Mouse (Mus musculus) v-Abl transformed pro-B cells (cell line): Measurements from ENCODE around the gene Stk33.

Experiments used
- in situ Hi-C, 2 experiments: fragments of 400-800 bp; cut with MboI; formaldehyde crosslinking; loops; one replicate each; pipeline ENCODE4 v1.15.1; 2025; ENCODE audit not compliant: unreplicated experiment in 2 of 2

The Stk33 gene

DNA sequence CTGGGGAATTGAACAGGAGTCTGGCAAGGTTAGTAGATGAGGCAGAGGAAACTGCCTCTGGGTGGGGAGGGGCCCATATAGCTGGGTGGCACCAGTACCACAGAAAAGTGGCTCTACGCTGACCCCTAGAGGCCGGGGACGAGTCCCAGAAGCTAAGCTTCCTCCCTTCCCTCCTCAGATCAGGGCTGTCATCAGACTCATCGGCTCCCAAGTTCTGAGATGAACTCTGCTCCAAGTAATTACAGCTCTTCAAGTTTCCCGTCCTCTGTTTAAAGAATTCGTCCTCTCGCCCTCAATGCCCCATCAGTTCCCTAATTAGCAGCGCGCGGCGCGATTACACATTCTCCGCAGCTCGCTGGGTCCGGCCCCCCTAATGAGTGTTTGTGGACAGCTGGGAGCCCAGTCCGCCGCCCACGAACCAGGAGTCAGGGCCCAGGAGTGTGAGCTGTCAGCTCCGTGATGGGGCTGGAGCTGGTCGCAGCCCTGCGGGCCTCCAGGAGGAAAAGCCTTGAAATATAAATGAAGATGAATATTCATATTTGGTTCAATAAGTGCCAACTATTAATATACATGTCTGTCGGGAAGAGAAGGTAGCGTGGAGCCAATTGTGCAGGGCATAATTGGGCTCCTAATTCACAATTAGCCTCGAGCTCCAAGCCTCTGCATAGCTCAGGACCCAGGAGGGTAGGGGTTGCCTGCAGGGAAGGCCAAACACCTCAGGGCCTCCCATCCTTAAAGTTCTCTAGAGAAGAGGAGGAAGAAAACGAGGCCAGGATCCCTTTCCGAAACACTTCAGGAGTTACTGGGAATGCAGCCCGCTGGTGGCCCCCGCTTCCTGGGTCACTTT is 183.2 kb downstream of the Stk33 start:
- in situ Hi-C loops, result no loop called here

DNA sequence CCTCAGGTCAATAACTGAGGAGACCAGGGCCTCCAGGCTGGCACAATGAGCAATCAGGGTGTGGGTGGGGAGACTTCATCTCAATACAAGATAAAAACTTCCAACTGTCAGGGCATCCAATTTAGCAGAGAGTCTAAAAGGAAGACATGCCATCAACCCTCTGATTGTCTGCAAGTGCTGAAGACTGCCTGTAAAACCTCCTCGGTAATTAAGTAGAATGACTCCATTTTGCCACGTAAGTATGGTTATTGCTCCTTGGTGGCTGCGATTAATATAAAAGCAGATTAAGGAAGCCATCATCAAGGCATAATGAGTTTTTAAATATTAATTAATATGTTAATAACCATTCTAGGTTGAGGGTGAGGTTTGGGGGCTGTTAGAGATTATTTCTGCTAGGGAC is 187.5 kb downstream of the Stk33 start:
- in situ Hi-C loops, result no loop called here

DNA sequence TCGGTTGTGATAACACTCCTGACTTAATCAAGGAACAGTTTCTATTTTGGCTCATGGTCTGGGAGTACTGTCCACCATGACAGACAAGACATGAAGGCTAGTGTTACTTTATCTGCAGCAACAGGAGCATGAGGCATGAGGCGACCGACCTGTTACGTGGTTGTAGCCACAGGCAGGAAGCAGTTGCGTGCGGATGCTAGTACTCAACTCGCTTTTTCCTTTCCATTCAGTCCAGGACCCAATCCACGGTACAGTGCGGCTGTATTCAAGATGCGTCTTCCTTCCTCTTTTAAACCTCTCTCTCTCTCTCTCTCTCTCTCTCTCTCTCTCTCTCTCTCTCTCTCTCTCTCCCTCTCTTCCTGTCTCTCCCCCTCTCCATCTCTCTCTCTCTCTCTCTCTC is 194.1 kb downstream of the Stk33 start:
- in situ Hi-C loops, result no loop called here

DNA sequence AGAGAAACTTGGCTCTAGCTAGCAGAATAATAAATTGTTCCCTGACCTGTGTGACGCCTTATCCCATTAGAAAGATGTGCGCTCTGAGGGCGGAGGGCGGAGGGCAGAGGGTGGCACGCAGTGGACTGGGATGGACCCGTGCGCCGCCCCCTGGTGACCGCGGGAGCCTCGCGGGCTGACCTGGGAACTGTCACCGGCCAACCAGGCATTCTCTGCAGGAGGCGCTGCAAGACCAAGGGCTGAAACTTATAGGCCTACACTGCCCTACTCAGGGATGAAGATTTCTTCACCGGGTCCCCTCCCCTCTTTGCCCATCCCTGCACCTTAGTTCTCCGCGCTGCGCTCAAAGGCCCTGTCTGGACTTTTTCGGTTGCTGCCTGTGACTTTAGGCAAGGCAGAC is 197.6 kb downstream of the Stk33 start:
- in situ Hi-C loops, result no loop called here

DNA sequence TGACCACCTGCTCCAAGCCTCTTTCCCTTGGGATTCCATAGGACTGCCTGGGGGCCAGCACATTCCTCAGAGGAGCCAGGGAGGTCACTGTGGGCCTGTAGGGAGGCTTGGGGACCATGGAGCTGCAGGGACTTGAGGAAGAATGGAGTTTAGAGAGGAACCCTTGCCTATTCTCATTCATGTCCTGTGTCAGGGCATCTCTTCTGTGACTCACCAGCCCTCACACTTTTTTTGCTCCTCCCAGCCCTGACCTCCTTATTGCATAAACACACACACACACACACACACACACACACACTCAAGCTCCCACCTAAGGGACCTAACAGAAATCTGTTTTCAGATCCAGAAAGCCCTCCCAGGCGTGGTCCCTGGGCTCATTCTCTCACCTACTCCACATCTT is 199.5 kb downstream of the Stk33 start:
- in situ Hi-C loops, result no loop called here

DNA sequence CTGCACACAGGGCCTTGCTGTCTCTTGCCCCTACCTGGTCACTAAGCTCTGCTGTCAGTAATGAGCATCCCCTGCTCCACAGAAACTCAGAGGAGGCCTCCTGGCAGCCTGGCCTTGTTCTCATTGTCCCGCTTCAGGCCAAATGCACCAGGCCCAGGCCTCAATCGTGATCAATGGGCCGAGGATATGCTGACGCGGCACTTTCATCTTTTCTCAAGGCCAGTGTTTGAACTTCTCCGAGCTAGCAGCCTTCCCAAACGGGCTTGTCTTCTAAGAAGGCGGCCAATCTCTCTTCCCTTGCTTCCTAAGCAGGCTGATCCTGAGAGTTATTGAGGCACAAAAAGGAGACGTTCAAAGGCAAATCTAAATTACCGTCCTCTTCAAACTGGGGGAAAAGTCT is 200.2 kb downstream of the Stk33 start:
- in situ Hi-C loops, result no loop called here

DNA sequence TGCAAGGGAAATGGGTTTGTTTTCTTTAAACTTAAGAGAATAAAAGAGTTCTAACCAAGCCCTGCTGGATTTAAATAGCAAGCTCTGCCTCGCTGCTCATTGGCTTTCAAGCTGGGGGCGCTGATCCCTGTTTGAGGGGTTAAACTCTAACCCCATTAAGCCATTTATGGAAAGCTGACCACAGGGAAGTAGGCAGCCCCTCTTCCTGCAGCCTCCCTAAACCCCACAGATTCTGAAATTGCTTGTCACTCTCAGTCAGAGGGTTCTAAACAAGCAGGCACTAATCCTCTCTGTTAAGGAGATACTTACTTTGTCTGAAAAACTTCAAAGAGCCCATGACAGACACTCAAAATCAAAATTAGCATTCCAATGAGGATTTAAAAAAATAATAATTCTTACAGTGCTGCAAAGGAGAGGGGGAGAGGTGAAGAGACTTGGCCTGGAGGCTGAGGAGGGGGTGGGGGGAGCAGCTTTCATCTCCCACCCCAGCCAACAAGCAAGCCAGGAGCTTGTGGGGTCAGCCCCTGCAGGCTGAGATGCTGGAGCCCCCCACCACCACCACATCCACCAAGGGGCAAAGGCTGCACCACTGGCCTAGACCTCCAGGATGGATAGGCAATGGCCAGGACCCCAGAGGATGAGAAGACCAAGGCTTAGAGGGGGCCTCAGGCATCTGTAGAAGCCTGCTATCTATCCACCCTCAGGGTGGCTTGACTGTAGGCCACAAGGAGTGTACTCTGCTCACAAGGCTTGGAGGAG is 203.8 kb downstream of the Stk33 start:
- in situ Hi-C loops, result no loop called here

DNA sequence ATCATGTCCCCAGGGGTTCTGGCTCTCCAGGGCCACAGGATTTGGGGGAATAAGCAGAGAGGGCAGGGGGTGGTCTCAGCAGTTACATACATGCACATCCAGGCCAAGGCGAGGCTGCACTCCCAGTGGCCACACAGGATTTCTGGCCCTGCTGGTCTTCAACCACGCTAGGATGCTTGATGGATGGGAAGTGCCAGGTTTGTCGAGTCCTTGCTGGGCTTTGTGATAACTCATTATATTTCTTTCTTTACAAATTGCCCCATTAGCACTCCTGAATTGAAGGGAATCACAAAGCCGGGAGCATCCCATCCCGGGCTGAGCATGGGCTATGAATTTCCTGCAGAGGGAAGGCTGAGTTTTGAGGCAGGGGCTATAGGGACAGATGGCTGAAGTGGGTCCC is 204.4 kb downstream of the Stk33 start:
- in situ Hi-C loops, result no loop called here

DNA sequence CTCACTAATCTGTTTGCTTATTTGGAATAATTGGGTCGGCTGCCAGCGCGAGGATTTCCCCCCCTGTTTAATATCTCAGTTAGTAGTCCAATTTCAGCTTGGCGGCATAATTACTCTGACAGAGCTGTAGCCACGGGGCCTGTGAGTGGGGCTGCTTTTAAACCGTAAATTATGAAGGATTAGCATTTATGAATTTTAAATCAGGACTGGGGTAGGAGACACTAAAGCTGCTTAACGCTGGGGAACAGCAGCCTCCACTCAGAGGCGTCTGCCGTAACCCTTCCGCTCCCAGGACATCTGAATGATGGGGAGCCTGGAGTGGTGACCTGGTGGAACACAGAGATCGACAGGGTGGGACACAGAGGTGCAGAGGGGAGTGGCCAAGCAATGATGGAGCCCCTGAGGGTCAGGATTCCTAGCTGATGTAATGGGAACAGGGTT is 207.0 kb downstream of the Stk33 start:
- in situ Hi-C loops, result no loop called here

DNA sequence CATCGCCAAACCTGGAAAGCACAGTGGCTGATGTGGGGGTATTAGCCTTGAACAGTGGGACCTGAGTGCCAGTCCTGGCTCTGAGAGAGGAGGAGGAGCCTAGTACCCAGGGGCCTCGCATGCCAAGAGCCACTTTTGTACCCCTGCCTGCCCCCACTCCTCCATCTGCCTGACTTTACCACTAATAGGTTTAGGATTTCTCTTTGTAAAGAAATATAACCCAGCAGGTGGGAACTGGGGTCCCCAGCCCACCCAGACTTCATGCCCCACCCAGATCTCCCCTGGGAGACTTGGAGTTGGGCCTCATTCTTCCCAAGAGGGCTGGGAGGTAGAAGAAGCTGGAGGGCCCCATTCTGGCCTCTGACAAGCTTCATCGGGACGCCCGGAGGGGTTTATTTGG is 207.6 kb downstream of the Stk33 start:
- in situ Hi-C loops, result no loop called here

DNA sequence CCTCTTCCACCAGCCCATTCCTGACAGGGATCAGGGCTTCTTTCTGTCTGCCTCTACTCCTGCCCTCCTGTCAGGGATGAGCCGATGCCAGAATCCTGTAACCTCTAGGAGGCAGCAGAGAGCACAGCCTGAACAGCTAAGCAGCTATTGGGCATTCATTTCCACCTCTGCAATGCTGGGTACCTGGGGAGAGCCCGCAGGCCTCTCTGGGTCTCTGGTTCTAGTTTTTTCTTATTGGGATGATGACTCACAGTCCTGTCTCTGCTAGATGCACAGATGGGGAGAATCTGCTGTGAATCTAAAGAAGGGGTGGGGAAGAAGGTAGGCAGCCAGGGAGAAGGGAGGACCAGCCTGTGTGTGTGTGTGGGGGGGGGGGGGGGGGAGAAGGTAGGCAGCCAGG is 208.1 kb downstream of the Stk33 start:
- in situ Hi-C loops, result no loop called here
